Comparison of ENCODE assay signal across 24 mouse cellular contexts in genomic region chr14:88800493-88800892, GRCm38 (mm10).
"Had no signal": no experiment of that assay in that cellular context is flagged by ENCODE, and none has a peak within 500 bp of the region (broad histone marks: within the 10 kb centered on the region; RNA-seq: fewer than 3 reads in every experiment).

No protein-coding gene starts in this region.

- H3K36me3 ChIP-seq: kidney, embryonic 15.5 days; limb, embryonic 10.5 days; limb, embryonic 13.5 days; liver, embryonic 12.5 days; liver, embryonic 15.5 days; lung, embryonic 15.5 days; midbrain, embryonic 10.5 days; neural tube, embryonic 12.5 days; neural tube, embryonic 15.5 days had no signal

- H3K9ac ChIP-seq: kidney, embryonic 15.5 days; limb, embryonic 13.5 days; liver, embryonic 12.5 days; liver, embryonic 15.5 days; lung, embryonic 15.5 days; neural tube, embryonic 12.5 days; neural tube, embryonic 15.5 days had no signal

- H3K4me3 ChIP-seq: kidney, embryonic 15.5 days; limb, embryonic 10.5 days; limb, embryonic 13.5 days; liver, embryonic 12.5 days; liver, embryonic 15.5 days; lung, embryonic 15.5 days; megakaryocyte, embryonic 14.5 days; midbrain, embryonic 10.5 days; neural tube, embryonic 12.5 days; neural tube, embryonic 15.5 days had no signal

- H3K27me3 ChIP-seq: kidney, embryonic 15.5 days; limb, embryonic 13.5 days; liver, embryonic 12.5 days; liver, embryonic 15.5 days; lung, embryonic 15.5 days; megakaryocyte, embryonic 14.5 days; neural tube, embryonic 12.5 days; neural tube, embryonic 15.5 days had no signal

- H3K27ac ChIP-seq: kidney, embryonic 15.5 days; limb, embryonic 10.5 days; limb, embryonic 13.5 days; liver, embryonic 12.5 days; liver, embryonic 15.5 days; lung, embryonic 15.5 days; midbrain, embryonic 10.5 days; neural tube, embryonic 12.5 days; neural tube, embryonic 15.5 days; stomach, postnatal 0 days had no signal

- H3K9me3 ChIP-seq: kidney, embryonic 15.5 days; limb, embryonic 10.5 days; limb, embryonic 13.5 days; liver, embryonic 12.5 days; liver, embryonic 15.5 days; lung, embryonic 15.5 days; megakaryocyte, embryonic 14.5 days; midbrain, embryonic 10.5 days; neural tube, embryonic 12.5 days; neural tube, embryonic 15.5 days had no signal

- DNase-seq: kidney, adult 11 months; kidney, adult 8-10 months; kidney, postnatal 10 days; kidney, postnatal 36 days; liver; lung, adult 18-20 months; lung, postnatal 10 days; lung, postnatal 36 days; midbrain, embryonic 14.5 days; right cerebral cortex, adult 18-20 months; right cerebral cortex, postnatal 14 days; right cerebral cortex, postnatal 4 days; thymus, postnatal 25 days had no signal

- H3K4me2 ChIP-seq: kidney, embryonic 15.5 days; limb, embryonic 13.5 days; liver, embryonic 12.5 days; liver, embryonic 15.5 days; lung, embryonic 15.5 days; neural tube, embryonic 12.5 days; neural tube, embryonic 15.5 days had no signal

- H3K4me1 ChIP-seq: kidney, embryonic 15.5 days; limb, embryonic 10.5 days; limb, embryonic 13.5 days; liver, embryonic 12.5 days; liver, embryonic 15.5 days; lung, embryonic 15.5 days; megakaryocyte, embryonic 14.5 days; midbrain, embryonic 10.5 days; neural tube, embryonic 12.5 days; neural tube, embryonic 15.5 days had no signal

- ATAC-seq: liver, embryonic 12.5 days had no signal
